Mouse (Mus musculus) mouse trophoblast stem cell (cell line): Measurements from ENCODE around the gene 1700067K01Rik.
"Not testable (repeated sequence)": the region's sequence is repeated elsewhere in the genome, so short reads cannot be mapped to it uniquely, and the experiment has no call there.

Experiments used
- in situ Hi-C, 2 experiments: fragments of 300-500 bp; cut with MseI, MboI; formaldehyde crosslinking; loops; 2 replicates in 1 of 2; 3 replicates in 1 of 2; pipeline ENCODE4 v1.15.1; 2025

Gene 1700067K01Rik

GRCm38 (mm10) chr8:83982449-83982848, 18.9 kb upstream of the 1700067K01Rik start:
- in situ Hi-C loops: no loop called here

- in situ Hi-C loops: not testable (repeated sequence)
Measured at GRCm38 (mm10) chr8:83983222-83983621, 18.1 kb upstream of the 1700067K01Rik start.

- in situ Hi-C loops: no loop called here
Measured at GRCm38 (mm10) chr8:83989243-83989642, 12.1 kb upstream of the 1700067K01Rik start.

- in situ Hi-C loops: no loop called here
Measured at GRCm38 (mm10) chr8:83990170-83990569, 11.1 kb upstream of the 1700067K01Rik start.

GRCm38 (mm10) chr8:83992488-83992887, 8.8 kb upstream of the 1700067K01Rik start:
- in situ Hi-C loops: no loop called here

GRCm38 (mm10) chr8:83994030-83994429, 7.3 kb upstream of the 1700067K01Rik start:
- in situ Hi-C loops: no loop called here

- in situ Hi-C loops: no loop called here
Measured at GRCm38 (mm10) chr8:83995973-83996372, 5.3 kb upstream of the 1700067K01Rik start.

GRCm38 (mm10) chr8:83996567-83997505, 4.5 kb upstream of the 1700067K01Rik start:
- in situ Hi-C loops: no loop called here

GRCm38 (mm10) chr8:83997511-83998141, 3.7 kb upstream of the 1700067K01Rik start, which contains the start of gene Samd1:
Samd1 (plus strand) TSS chr8:83997672.
- in situ Hi-C loops: no loop called here

GRCm38 (mm10) chr8:83998231-83999056, 2.9 kb upstream of the 1700067K01Rik start:
- in situ Hi-C loops: no loop called here

GRCm38 (mm10) chr8:83999057-83999705, 2.1 kb upstream of the 1700067K01Rik start:
- in situ Hi-C loops: no loop called here

- in situ Hi-C loops: no loop called here
Measured at GRCm38 (mm10) chr8:83999825-84000224, 1.5 kb upstream of the 1700067K01Rik start.

- in situ Hi-C loops: no loop called here
Measured at GRCm38 (mm10) chr8:84002957-84003611, 1.8 kb downstream of the 1700067K01Rik start.

- in situ Hi-C loops: no loop called here
Measured at GRCm38 (mm10) chr8:84003612-84004246, 2.4 kb downstream of the 1700067K01Rik start.

GRCm38 (mm10) chr8:84004533-84005201, 3.4 kb downstream of the 1700067K01Rik start:
- in situ Hi-C loops: no loop called here

GRCm38 (mm10) chr8:84005502-84005901, 4.2 kb downstream of the 1700067K01Rik start:
- in situ Hi-C loops: not testable (repeated sequence)

GRCm38 (mm10) chr8:84008362-84008761, 7.1 kb downstream of the 1700067K01Rik start:
- in situ Hi-C loops: no loop called here

GRCm38 (mm10) chr8:84009876-84010275, 8.6 kb downstream of the 1700067K01Rik start:
- in situ Hi-C loops: no loop called here
